Mouse (Mus musculus) spleen, adult 2 months (tissue): ENCODE results near the gene Stk11.

Experiments used
- CTCF ChIP-seq: fragments of 200-500 bp; IDR thresholded peaks from 2 replicates; pipeline ENCODE4 v1.5.1; 2011; ENCODE audit warnings: mild to moderate bottlenecking, inconsistent platforms; ENCODE audit not compliant: insufficient read depth, insufficient read length, insufficient replicate concordance; ENCODE audit errors: extremely low read depth
- POLR2A ChIP-seq: fragments of 200-500 bp; IDR thresholded peaks from 2 replicates; pipeline ENCODE4 v1.6.1; 2011; ENCODE audit warnings: low read depth, low read length, inconsistent platforms

GRCm38 (mm10) chr10:80081075-80081474, 34.5 kb upstream of the Stk11 start:
- TF ChIP-seq CTCF: no peak
- no peak for TF ChIP-seq POLR2A
